Mouse (Mus musculus) lung, embryonic 14.5 days (tissue): ENCODE results near the gene Gak. TPM values are rescaled to one million over a fixed set of nuclear protein-coding genes. Genes with fewer than 3 reads are reported as not detected.
A peak's percentile ranks its signal among the peaks of the same experiment; 100 is the strongest.

Source experiments
- ATAC-seq: fragments of 200-750 bp; cut with Nextera tagmentation; 2 replicates; pipeline ENCODE4 v1.8.0; 2017; ENCODE audit warnings: mild to moderate bottlenecking, moderate TSS enrichment, moderate library complexity; ENCODE audit not compliant: insufficient read depth
- DNase-seq: peaks from one replicate; pipeline ENCODE4 v3.0.0-alpha.2; 2015
- H3K27ac ChIP-seq: fragments of 300-500 bp; sonication (generic); 2 replicates; pipeline ENCODE4 v1.5.1; 2014; ENCODE audit warnings: low read depth, mild to moderate bottlenecking, moderate library complexity
- H3K27me3 ChIP-seq: fragments of 300-500 bp; sonication (generic); 2 replicates; pipeline ENCODE4 v1.6.1; 2014; ENCODE audit warnings: low read length, control low read depth; ENCODE audit not compliant: insufficient read depth
- H3K36me3 ChIP-seq: fragments of 300-500 bp; sonication (generic); 2 replicates; pipeline ENCODE4 v1.6.1; 2014; ENCODE audit warnings: control low read depth; ENCODE audit not compliant: insufficient read depth
- H3K4me1 ChIP-seq: fragments of 300-500 bp; sonication (generic); 2 replicates; pipeline ENCODE4 v1.6.1; 2014; ENCODE audit warnings: antibody characterized with exemption, control low read depth; ENCODE audit not compliant: insufficient read depth
- H3K4me2 ChIP-seq: fragments of 300-500 bp; sonication (generic); 2 replicates; pipeline ENCODE4 v1.6.1; 2014; ENCODE audit warnings: mild to moderate bottlenecking
- H3K4me3 ChIP-seq: fragments of 300-500 bp; sonication (generic); 2 replicates; pipeline ENCODE4 v1.5.1; 2014; ENCODE audit warnings: low read depth, low read length
- H3K9ac ChIP-seq: fragments of 300-500 bp; sonication (generic); 2 replicates; pipeline ENCODE4 v1.6.1; 2014
- H3K9me3 ChIP-seq: fragments of 300-500 bp; sonication (generic); 2 replicates; pipeline ENCODE4 v1.6.1; 2016; ENCODE audit warnings: low read depth, low read length, control low read depth
- CTCF ChIP-seq: IDR thresholded peaks from 2 replicates; pipeline ENCODE4 v1.5.1; 2016; ENCODE audit warnings: antibody characterized with exemption, low read depth
- WGBS: fragments of 180-500 bp; shearing (Covaris S2); extraction: QIAGEN DNeasy Blood & Tissue Kit; methylation state at CpG from one replicate; pipeline ENCODE4 v1.1.7; 2014; 5-methylcytosine and 5-hydroxymethylcytosine counted together
- polyA plus RNA-seq: library from polyadenylated mRNA; unstranded; fragments of >200 nt; fragmentation: Nextera tagmentation; extraction: Ambion mirVana; gene quantifications from 2 replicates; pipeline ENCODE4 v1.2.1, GENCODE M21; 2014

Gene Gak
- polyA plus RNA-seq, 1 experiment from 2014 or later, result 52.1 TPM

DNA sequence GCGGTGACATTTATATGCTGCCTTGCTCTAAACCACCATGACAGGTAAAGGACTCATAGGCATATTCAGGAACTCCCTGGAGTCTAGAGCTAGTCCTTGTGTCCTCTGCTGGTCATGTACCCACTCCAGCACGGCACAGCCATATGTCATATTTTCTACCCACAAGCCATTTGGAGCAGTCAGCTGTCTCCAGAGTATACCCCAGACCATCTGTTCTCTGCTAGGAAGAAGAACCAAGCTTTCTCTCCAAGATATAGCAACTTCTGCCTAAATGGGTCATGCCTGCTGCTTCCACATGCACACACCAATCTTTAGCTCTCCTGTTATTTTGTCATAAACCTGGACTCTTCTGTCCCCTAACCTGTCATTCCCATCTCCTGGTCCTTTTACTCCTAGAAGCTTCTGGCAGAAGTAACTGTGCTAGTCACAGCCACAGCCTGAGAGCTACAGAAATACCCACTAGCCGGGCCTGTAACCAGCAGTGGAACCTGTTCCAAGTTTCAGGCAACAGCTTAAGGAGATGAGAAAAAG is 48.1 kb downstream of the Gak start:
- H3K4me3 ChIP-seq, result no peak overlapping the region
- no peaks in the 10 kb centered on the region for H3K9me3 ChIP-seq
- H3K4me1 ChIP-seq, result no peaks in the 10 kb centered on the region
- no peak for DNase-seq
- peaks cover 80% of the 10 kb centered on the region for H3K36me3 ChIP-seq
- H3K9ac ChIP-seq, result no peak overlapping the region
- TF ChIP-seq CTCF, result no peak
- ATAC-seq, result no peak
- no peaks in the 10 kb centered on the region for H3K27me3 ChIP-seq
- WGBS, result 86% methylated on average over 3 of the region's 3 CpGs
- H3K4me2 ChIP-seq, result no peak overlapping the region
- H3K27ac ChIP-seq, result no peak overlapping the region

DNA sequence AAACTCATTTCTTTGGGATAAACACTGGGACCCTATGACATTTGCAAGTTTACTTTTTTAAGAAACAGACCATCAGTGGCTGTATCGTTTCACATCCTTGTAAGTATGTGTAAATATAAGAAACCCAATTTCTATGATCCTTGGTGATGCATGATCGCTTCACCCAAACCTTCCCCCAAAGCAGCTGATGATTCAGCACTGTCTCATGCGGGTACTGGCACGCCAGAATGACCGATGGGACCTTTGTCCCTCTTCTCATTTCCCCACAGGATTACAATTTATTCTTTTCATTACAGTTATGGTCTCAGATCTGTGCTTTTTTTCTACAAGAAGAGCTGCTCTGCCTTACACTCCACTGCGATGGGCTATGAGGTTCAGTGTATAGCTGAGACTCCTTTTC is 56.5 kb downstream of the Gak start:
- WGBS, result 86% methylated on average over 6 of the region's 6 CpGs
- Histone ChIP-seq H3K36me3 (peaks cover 92% of the 10 kb centered on the region), H3K9me3 (no peaks in the 10 kb centered on the region), H3K9ac (no peak overlapping the region), H3K4me3 (no peak overlapping the region), H3K27me3 (no peaks in the 10 kb centered on the region), H3K4me2 (no peak overlapping the region), H3K27ac (no peak overlapping the region), H3K4me1 (no peaks in the 10 kb centered on the region)
- ATAC-seq (no peak), DNase-seq (no peak)
- no peak for TF ChIP-seq CTCF

DNA sequence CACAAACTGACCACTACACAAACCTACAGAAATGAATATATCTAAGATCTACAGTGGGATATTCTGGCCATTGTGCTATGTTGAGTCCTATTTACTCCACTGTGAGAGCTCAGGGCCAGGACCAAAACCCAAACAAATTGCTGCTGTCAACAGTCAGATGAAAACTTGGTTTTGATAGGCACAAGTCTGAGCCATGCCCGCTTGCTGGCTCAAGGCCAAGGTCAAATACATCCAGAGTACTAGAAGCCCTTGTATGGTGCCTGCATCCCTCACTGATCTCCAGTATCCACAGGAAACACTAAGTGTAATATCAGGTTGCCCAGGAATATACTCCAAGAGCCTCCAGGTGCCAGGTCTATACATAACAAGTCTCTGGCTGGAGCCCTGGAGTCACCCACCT is 58.6 kb downstream of the Gak start:
- H3K9ac ChIP-seq, result no peak overlapping the region
- TF ChIP-seq CTCF, result no peak
- H3K4me1 ChIP-seq, result no peaks in the 10 kb centered on the region
- H3K9me3 ChIP-seq, result no peaks in the 10 kb centered on the region
- no peak overlapping the region for H3K4me2 ChIP-seq
- no peak for DNase-seq
- H3K4me3 ChIP-seq, result no peak overlapping the region
- ATAC-seq, result no peak
- H3K36me3 ChIP-seq, result peaks cover 87% of the 10 kb centered on the region
- no peaks in the 10 kb centered on the region for H3K27me3 ChIP-seq
- 82% methylated on average over 1 of the region's 1 CpGs for WGBS
- H3K27ac ChIP-seq, result no peak overlapping the region

DNA sequence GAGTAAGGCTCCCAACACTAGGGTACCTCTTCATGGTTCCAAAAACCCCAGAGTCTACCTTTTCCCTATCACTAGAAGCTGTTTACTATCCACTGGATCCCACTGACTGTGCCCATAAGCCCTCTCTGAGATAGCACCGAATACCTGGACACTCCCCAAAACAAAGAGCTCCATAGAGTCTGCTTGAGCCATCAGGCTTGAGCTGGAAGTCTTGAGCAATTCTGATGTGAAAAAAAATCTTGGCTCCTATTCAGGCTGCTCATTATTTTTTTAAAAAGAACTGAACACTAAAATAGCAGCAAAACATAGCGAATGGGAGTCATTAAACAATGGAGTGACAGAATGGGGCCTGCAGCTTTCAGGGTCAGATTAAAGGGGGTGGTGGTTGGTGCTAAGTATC is 62.5 kb downstream of the Gak start:
- Histone ChIP-seq H3K27ac (no peak overlapping the region), H3K9me3 (no peaks in the 10 kb centered on the region), H3K4me1 (no peaks in the 10 kb centered on the region), H3K4me3 (no peak overlapping the region), H3K27me3 (no peaks in the 10 kb centered on the region), H3K9ac (no peak overlapping the region), H3K36me3 (peaks cover 55% of the 10 kb centered on the region), H3K4me2 (no peak overlapping the region)
- WGBS, result 87% methylated on average over 2 of the region's 2 CpGs
- no peak for TF ChIP-seq CTCF
- ATAC-seq (no peak), DNase-seq (peak; percentile 32)

DNA sequence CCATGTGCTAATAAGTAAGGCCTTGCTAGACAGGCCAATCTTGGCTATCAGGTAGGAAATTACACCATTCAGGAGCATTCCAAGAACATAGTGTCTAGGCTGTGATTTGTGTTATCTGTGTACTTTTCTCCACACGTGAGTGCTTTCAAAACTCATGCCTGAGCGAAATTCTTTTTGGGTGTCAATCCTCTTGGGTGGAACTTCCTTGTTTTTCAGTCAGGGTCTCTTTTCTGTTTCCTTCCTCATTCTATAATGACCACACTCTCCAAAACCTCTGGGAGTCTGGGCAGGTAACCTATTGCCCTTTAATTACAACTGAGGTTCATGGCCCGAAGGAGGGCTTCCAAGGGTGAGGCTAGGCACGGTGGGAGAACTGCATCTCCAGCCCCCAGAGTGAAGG is 63.0 kb downstream of the Gak start:
- ATAC-seq (no peak), DNase-seq (no peak)
- H3K4me2 ChIP-seq, result no peak overlapping the region
- H3K4me3 ChIP-seq, result no peak overlapping the region
- no peak for TF ChIP-seq CTCF
- H3K4me1 ChIP-seq, result no peaks in the 10 kb centered on the region
- WGBS, result 80% methylated on average over 4 of the region's 4 CpGs
- H3K9me3 ChIP-seq, result no peaks in the 10 kb centered on the region
- no peak overlapping the region for H3K9ac ChIP-seq
- H3K36me3 ChIP-seq, result peaks cover 50% of the 10 kb centered on the region
- H3K27ac ChIP-seq, result no peak overlapping the region
- no peaks in the 10 kb centered on the region for H3K27me3 ChIP-seq

DNA sequence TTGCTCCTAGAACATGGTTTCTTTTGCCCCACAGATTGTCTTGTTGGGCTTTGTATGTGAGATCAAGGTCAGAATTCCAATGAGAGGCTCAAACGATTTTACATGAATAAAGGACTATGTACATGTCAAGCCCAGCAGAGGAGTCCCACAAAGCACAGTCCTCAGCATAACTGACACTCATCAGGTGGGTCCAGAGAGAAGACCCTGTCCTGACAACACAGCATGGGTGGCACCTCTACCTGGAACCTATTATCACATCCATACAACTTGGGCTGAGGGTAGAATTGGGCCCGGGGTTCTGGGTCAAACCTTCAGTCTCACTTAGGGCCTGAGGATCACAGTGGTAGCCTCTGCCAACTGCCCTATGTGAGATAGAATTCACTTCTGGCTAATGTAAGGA is 64.2 kb downstream of the Gak start:
- 88% methylated on average over 2 of the region's 2 CpGs for WGBS
- Histone ChIP-seq H3K9ac (no peak overlapping the region), H3K27ac (no peak overlapping the region), H3K4me1 (no peaks in the 10 kb centered on the region), H3K9me3 (no peaks in the 10 kb centered on the region), H3K4me2 (no peak overlapping the region), H3K4me3 (no peak overlapping the region), H3K36me3 (peaks cover 38% of the 10 kb centered on the region), H3K27me3 (no peaks in the 10 kb centered on the region)
- ATAC-seq (no peak), DNase-seq (no peak)
- no peak for TF ChIP-seq CTCF

DNA sequence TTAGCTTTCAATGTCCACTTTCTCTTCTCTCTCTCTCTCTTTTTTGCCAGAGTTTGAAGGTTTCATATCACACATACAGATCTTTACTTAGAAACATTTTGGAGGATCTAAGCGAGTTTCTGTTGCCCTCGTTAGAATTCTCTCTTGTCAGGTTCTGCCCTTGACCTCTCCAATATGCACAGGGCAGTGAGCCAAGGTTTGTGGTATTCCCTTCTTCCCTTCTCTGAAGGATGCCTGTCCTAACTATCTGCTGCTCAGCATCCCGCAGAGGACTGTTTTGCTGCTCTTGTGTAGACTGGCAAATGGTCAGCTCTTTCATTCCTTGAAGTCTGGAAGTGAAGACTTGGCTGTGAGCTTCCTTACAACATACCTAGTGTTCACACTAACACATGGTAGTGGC is 65.2 kb downstream of the Gak start:
- ATAC-seq (no peak), DNase-seq (no peak)
- WGBS, result 75% methylated on average over 3 of the region's 3 CpGs
- Histone ChIP-seq H3K4me2 (no peak overlapping the region), H3K27me3 (no peaks in the 10 kb centered on the region), H3K36me3 (peaks cover 28% of the 10 kb centered on the region; the same call in 1 of the 2 replicates), H3K4me1 (no peaks in the 10 kb centered on the region), H3K9ac (no peak overlapping the region), H3K27ac (no peak overlapping the region), H3K9me3 (no peaks in the 10 kb centered on the region), H3K4me3 (no peak overlapping the region)
- no peak for TF ChIP-seq CTCF

DNA sequence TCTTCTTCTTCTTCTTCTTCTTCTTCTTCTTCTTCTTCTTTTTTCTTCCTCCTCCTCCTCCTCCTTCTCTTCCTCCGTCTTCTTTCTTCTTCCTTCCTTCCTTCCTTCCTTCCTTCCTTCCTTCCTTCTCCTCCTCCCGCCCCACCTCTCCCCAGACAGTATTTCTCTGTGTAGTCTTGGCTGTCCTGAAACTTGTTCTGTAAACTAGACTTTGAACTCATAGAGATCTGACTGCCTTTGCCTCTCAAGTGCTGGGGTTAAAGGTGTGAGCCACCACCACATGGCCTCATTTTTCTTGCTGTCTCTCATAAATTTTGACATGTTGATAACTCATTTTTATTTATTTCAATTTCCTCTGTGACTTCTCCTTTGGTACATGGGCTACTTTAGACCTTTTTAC is 67.1 kb downstream of the Gak start:
- no peaks in the 10 kb centered on the region for H3K27me3 ChIP-seq
- H3K9me3 ChIP-seq, result no peaks in the 10 kb centered on the region
- no peak overlapping the region for H3K4me3 ChIP-seq
- no peak for TF ChIP-seq CTCF
- H3K36me3 ChIP-seq, result peaks cover 9% of the 10 kb centered on the region; the same call in 1 of the 2 replicates
- WGBS, result 70% methylated on average over 2 of the region's 2 CpGs
- H3K4me1 ChIP-seq, result no peaks in the 10 kb centered on the region
- H3K4me2 ChIP-seq, result no peak overlapping the region
- H3K9ac ChIP-seq, result no peak overlapping the region
- ATAC-seq (no peak), DNase-seq (no peak)
- no peak overlapping the region for H3K27ac ChIP-seq
